Mouse (Mus musculus) embryonic facial prominence, embryonic 15.5 days (tissue): Measurements from ENCODE around the gene Kcnj4. TPM values are rescaled to one million over a fixed set of nuclear protein-coding genes. Genes with fewer than 3 reads are reported as not detected.
A peak's percentile ranks its signal among the peaks of the same experiment; 100 is the strongest.

Source experiments
- ATAC-seq: fragments of 200-750 bp; cut with Nextera tagmentation; 2 replicates; pipeline ENCODE4 v1.8.0; 2017; ENCODE audit warnings: low read depth, moderate TSS enrichment; ENCODE audit not compliant: insufficient number of reproducible peaks, low FRiP score, low TSS enrichment
- H3K27ac ChIP-seq: fragments of 300-500 bp; sonication (generic); replicated peaks from 2 replicates; pipeline ENCODE4 v1.5.1; 2015; ENCODE audit warnings: mild to moderate bottlenecking, inconsistent platforms
- H3K27me3 ChIP-seq: fragments of 300-500 bp; sonication (generic); 2 replicates; pipeline ENCODE4 v1.6.1; 2015; ENCODE audit warnings: inconsistent platforms
- H3K36me3 ChIP-seq: fragments of 300-500 bp; sonication (generic); 2 replicates; pipeline ENCODE4 v1.6.1; 2015; ENCODE audit warnings: mild to moderate bottlenecking, inconsistent platforms
- H3K4me1 ChIP-seq: fragments of 300-500 bp; sonication (generic); 2 replicates; pipeline ENCODE4 v1.6.1; 2015; ENCODE audit warnings: inconsistent platforms
- H3K4me2 ChIP-seq: fragments of 300-500 bp; sonication (generic); replicated peaks from 2 replicates; pipeline ENCODE4 v1.6.1; 2015; ENCODE audit warnings: mild to moderate bottlenecking, inconsistent platforms
- H3K4me3 ChIP-seq: fragments of 300-500 bp; sonication (generic); replicated peaks from 2 replicates; pipeline ENCODE4 v1.5.1; 2015; ENCODE audit warnings: mild to moderate bottlenecking, inconsistent platforms
- H3K9ac ChIP-seq: fragments of 300-500 bp; sonication (generic); 2 replicates; pipeline ENCODE4 v1.6.1; 2015; ENCODE audit warnings: inconsistent platforms
- H3K9me3 ChIP-seq: fragments of 300-500 bp; sonication (generic); replicated peaks from 2 replicates; pipeline ENCODE4 v1.6.1; 2016; ENCODE audit warnings: inconsistent platforms
- WGBS: fragments of 180-500 bp; shearing (Covaris S2); methylation state at CpG from one replicate; pipeline ENCODE4 v1.1.7; 2015; 5-methylcytosine and 5-hydroxymethylcytosine counted together
- microRNA-seq: library from miRNA; unstranded; fragments of <30 nt; microRNA quantifications from one replicate; pipeline ENCODE4, GENCODE M21; 2016; ENCODE audit warnings: borderline number of aligned reads
- polyA plus RNA-seq: library from polyadenylated mRNA; unstranded; fragments of >200 nt; fragmentation: Nextera tagmentation; extraction: Ambion mirVana; gene quantifications from 2 replicates; pipeline ENCODE4 v1.2.1, GENCODE M21; 2015

The Kcnj4 gene
- polyA plus RNA-seq, 1 experiment from 2014 or later: 0.15 TPM

DNA sequence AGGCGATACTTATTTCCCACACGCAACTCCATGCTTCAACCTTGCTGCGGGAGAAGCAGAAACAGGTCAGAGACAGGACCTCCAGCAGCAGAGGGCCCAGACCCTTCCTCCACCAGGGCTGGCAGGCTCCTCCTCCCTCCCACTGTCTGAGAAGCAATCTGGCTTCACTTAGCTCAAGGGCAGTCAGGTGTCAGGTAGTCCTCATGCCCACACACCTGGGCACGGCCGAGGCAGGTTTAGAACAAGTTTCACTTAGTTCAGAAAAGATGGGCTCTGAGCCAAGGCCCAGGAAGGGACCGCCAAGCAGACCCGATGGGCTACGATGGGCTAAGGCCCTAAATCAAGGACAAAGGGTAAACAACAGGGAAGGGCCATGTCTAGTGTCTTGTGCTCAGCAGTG lies 66.2 kb downstream of the Kcnj4 start:
- no peak for ATAC-seq
- no peaks in the 10 kb centered on the region for H3K27me3 ChIP-seq
- peak overlapping the region; percentile 67; the same call in 1 of the 2 replicates for H3K27ac ChIP-seq
- H3K9ac ChIP-seq: no peak overlapping the region
- H3K36me3 ChIP-seq: peaks cover 48% of the 10 kb centered on the region
- peak overlapping the region; percentile 11; the same call in 1 of the 2 replicates for H3K4me3 ChIP-seq
- H3K4me1 ChIP-seq: peaks cover 77% of the 10 kb centered on the region
- H3K9me3 ChIP-seq: no peaks in the 10 kb centered on the region
- WGBS: 65% methylated on average over 8 of the region's 8 CpGs
- peak overlapping the region; percentile 33; the same call in 1 of the 2 replicates for H3K4me2 ChIP-seq

DNA sequence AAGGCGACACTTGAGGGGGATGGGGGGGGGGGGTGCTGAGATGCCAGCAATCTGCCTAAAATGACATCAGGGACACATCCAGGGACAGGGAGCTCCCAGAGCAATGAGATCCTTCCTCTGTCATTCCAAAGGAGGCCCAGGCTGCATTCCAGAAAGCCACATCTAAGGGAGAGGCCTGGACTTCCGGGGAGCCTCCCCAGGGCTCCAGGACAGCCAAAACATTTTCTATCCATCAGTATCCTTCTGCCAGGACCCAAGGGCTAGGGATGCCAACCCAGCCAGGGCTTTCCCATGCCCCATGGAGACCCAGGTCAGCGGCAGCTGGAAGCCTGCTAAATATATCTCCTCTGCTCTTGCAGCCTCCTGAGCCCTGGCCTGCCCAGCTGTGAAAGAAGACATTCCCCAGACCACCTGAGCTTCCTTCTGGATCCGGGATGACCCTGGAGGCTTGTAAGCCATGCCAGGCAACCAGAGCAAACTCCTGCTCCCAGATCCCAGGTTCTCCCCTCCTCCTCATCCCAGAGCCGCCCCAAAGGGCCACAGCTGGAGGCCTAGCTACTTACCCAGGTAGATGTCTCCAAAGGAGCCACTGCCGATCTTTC lies 66.7 kb downstream of the Kcnj4 start:
- Histone ChIP-seq H3K4me1 (peaks cover 72% of the 10 kb centered on the region), H3K27me3 (no peaks in the 10 kb centered on the region), H3K9ac (no peak overlapping the region), H3K9me3 (no peaks in the 10 kb centered on the region), H3K4me2 (peak overlapping the region; percentile 33; the same call in 1 of the 2 replicates), H3K4me3 (peak overlapping the region; percentile 11; the same call in 1 of the 2 replicates), H3K27ac (peak overlapping the region; percentile 67; the same call in 1 of the 2 replicates), H3K36me3 (peaks cover 53% of the 10 kb centered on the region)
- WGBS: 70% methylated on average over 6 of the region's 6 CpGs
- no peak for ATAC-seq

DNA sequence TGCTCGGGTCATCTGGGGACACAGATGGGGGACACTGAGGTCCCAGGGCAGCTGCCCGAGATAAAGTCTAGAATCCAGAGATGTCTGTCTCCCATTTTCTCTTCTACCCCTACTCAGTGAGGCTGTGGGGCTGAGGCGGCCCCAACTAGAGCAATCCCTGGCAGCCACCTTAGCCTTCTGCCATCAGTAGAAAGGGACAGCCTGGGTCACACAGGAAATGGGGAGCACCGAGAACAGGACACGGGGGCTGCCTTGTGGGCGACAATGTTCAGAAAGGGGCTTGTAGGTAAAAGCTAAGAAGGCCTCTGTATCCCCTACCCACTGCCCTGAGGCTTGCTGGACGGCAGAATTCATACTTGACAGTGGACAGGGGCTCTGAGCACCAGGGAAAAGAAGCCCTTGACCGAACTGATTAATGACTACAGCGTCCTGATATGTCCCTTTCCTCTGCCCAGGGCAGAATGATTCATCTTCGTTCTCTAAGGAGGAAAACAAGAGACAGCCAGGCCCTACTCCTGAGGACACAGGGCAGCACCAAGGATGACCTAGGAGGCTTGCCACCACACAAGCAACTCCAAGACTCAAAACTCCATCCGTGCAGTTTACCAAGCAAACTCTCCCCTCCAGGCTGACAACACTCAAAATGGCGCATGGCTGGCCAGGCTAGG lies 67.4 kb downstream of the Kcnj4 start:
- peaks cover 58% of the 10 kb centered on the region for H3K36me3 ChIP-seq
- WGBS: 84% methylated on average over 12 of the region's 12 CpGs
- peaks cover 68% of the 10 kb centered on the region for H3K4me1 ChIP-seq
- no peaks in the 10 kb centered on the region for H3K9me3 ChIP-seq
- H3K27me3 ChIP-seq: no peaks in the 10 kb centered on the region
- no peak for ATAC-seq
- H3K4me3 ChIP-seq: no peak overlapping the region
- 0 out of 2 replicates have a peak overlapping the region, but pooled peaks have one; percentile 33 for H3K4me2 ChIP-seq
- H3K27ac ChIP-seq: no peak overlapping the region; the same call in 1 of the 2 replicates
- H3K9ac ChIP-seq: no peak overlapping the region

DNA sequence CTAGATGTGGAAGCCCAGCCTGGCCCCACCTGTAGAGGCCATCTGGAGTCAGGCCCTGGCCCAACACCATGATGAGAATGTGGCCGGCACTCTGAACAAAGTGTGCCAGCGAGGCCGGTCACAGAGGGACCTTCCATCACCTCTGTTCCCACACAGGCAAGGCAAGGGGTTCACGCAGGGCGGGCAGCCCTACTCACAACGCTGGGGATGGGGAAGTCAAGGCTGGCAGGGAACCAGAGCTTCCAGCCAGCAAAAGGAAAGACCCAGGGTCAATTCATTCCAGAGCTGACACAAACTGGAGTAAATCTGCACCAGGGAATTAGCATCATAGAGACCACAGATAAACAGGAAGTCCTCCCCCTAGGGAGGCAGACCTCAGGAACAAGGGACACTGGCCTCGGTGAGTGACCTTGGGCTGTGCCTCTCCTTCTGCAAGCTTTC lies 68.5 kb downstream of the Kcnj4 start:
- Histone ChIP-seq H3K9ac (no peak overlapping the region), H3K27ac (no peak overlapping the region), H3K9me3 (no peaks in the 10 kb centered on the region), H3K4me2 (no peak overlapping the region), H3K4me1 (peaks cover 67% of the 10 kb centered on the region), H3K36me3 (peaks cover 70% of the 10 kb centered on the region), H3K4me3 (no peak overlapping the region), H3K27me3 (no peaks in the 10 kb centered on the region)
- 72% methylated on average over 7 of the region's 7 CpGs for WGBS
- no peak for ATAC-seq

DNA sequence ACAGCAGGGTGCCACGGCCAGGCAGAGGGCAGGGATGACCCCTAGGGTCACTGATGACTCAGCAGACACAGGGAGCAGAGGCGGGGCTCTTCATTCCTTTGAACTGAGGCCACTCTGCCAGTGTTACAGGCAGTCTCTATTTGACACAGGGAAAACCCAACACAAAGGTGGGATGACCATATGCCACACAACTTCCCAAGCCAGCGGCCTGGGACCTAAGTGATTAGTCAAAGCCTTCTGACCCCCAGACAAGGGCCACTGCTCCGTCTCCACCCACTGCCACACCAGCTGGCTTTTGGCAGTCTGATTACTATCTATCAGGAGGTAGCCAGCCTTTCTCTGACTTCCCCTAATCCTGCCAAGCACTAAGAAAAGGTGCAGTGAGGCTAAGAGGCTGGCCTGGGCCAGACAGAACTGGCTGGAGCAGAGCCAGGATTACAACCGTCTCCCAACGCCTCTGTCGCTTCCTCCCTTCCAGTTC lies 69.8 kb downstream of the Kcnj4 start:
- no peaks in the 10 kb centered on the region for H3K9me3 ChIP-seq
- H3K4me3 ChIP-seq: no peak overlapping the region
- ATAC-seq: no peak
- 67% methylated on average over 7 of the region's 7 CpGs for WGBS
- H3K27me3 ChIP-seq: no peaks in the 10 kb centered on the region
- peaks cover 82% of the 10 kb centered on the region for H3K36me3 ChIP-seq
- H3K27ac ChIP-seq: 0 out of 2 replicates have a peak overlapping the region, but pooled peaks have one; percentile 39
- H3K4me2 ChIP-seq: no peak overlapping the region
- H3K9ac ChIP-seq: no peak overlapping the region
- H3K4me1 ChIP-seq: peaks cover 68% of the 10 kb centered on the region

Small RNA genes within 50 kb of the gene (microRNA-seq; reads per million reads assigned to microRNA genes)
- gene Gm44302: not detected

Other genes with a start within 250 kb of the Kcnj4 start
- 16.1 and 18.5 TPM in 2 replicates for gene Baiap2l2, start 219.7 kb downstream of the Kcnj4 start, polyA plus RNA-seq
- gene Pla2g6, start 176.9 kb downstream of the Kcnj4 start, polyA plus RNA-seq: 16.2 and 17.0 TPM in 2 replicates
- gene Maff, start 158.6 kb downstream of the Kcnj4 start, polyA plus RNA-seq: 3.5 and 3.7 TPM in 2 replicates
- 87.4 and 92.8 TPM in 2 replicates for gene Tmem184b, start 101.7 kb downstream of the Kcnj4 start, polyA plus RNA-seq
- gene Csnk1e, start 49.7 kb downstream of the Kcnj4 start, polyA plus RNA-seq: 113 and 117 TPM in 2 replicates
- 168 and 178 TPM in 2 replicates for gene Kdelr3, start 11.2 kb upstream of the Kcnj4 start, polyA plus RNA-seq
- gene Ddx17, start 41.5 kb upstream of the Kcnj4 start, polyA plus RNA-seq: 48.5 and 55.1 TPM in 2 replicates
- 2.2 and 2.5 TPM in 2 replicates for gene Dmc1, start 99.9 kb upstream of the Kcnj4 start, polyA plus RNA-seq
- 1.8 and 1.9 TPM in 2 replicates for gene Fam227a, start 153.7 kb upstream of the Kcnj4 start, polyA plus RNA-seq
- gene Cby1, start 154.0 kb upstream of the Kcnj4 start, polyA plus RNA-seq: 67.3 and 78.6 TPM in 2 replicates
- 207 and 210 TPM in 2 replicates for gene Tomm22, start 165.6 kb upstream of the Kcnj4 start, polyA plus RNA-seq
- 27.0 and 28.0 TPM in 2 replicates for gene Josd1, start 182.7 kb upstream of the Kcnj4 start, polyA plus RNA-seq
- 36.4 and 39.1 TPM in 2 replicates for gene Gtpbp1, start 185.6 kb upstream of the Kcnj4 start, polyA plus RNA-seq
- gene Sun2, start 237.3 kb upstream of the Kcnj4 start, polyA plus RNA-seq: 6.4 and 7.7 TPM in 2 replicates